Mouse (Mus musculus) hematopoietic stem cell, adult 5-6 weeks (primary cell): Measurements from ENCODE around the gene Axin1. TPM values are rescaled to one million over a fixed set of nuclear protein-coding genes. Genes with fewer than 3 reads are reported as not detected.

Source experiments
- ATAC-seq, 2 experiments: fragments of 125-278 bp in 1 of 2; replicated peaks in 1 of 2; 2 replicates each; pipeline ENCODE4 v1.8.0; 2016 to 2017; ENCODE audit warnings: inconsistent platforms in 2 of 2, mild to moderate bottlenecking in 2 of 2, moderate number of reproducible peaks in 2 of 2, low read depth in 1 of 2, moderate TSS enrichment in 1 of 2; ENCODE audit not compliant: low FRiP score in 2 of 2, poor library complexity in 2 of 2, severe bottlenecking in 2 of 2, insufficient read depth in 1 of 2, low TSS enrichment in 1 of 2
- total RNA-seq: library from RNA; stranded (forward); fragments of 172-1452, 232-1000 nt; gene quantifications from 2 replicates; pipeline ENCODE4 v1.2.3, GENCODE M21; 2017

The Axin1 gene
- total RNA-seq, 1 experiment from 2014 or later: 358 TPM

- no peak for ATAC-seq
Observed at GRCm38 (mm10) chr17:26207686-26208085, 69.2 kb downstream of the Axin1 start, which contains the start of gene Arhgdig. Gene Arhgdig (minus strand): TSS chr17:26207786.

GRCm38 (mm10) chr17:26212241-26212640 lies 73.8 kb downstream of the Axin1 start:
- ATAC-seq: no peak

GRCm38 (mm10) chr17:26212681-26213080 lies 74.2 kb downstream of the Axin1 start:
- ATAC-seq: no peak

- ATAC-seq: no peak
Observed at GRCm38 (mm10) chr17:26221508-26221907, 83.0 kb downstream of the Axin1 start.

GRCm38 (mm10) chr17:26225150-26225549 lies 86.7 kb downstream of the Axin1 start:
- ATAC-seq: no peak

- ATAC-seq: no peak
Observed at GRCm38 (mm10) chr17:26229776-26230175, 91.3 kb downstream of the Axin1 start.

GRCm38 (mm10) chr17:26231156-26231555 lies 92.7 kb downstream of the Axin1 start:
- no peak for ATAC-seq

- no peak for ATAC-seq
Observed at GRCm38 (mm10) chr17:26232863-26233262, 94.4 kb downstream of the Axin1 start.

- no peak for ATAC-seq
Observed at GRCm38 (mm10) chr17:26234386-26234785, 95.9 kb downstream of the Axin1 start.

- ATAC-seq: peak; percentile 48 to 65; a peak in 2 of 4 replicates
Observed at GRCm38 (mm10) chr17:26235077-26235815, 96.8 kb downstream of the Axin1 start.

GRCm38 (mm10) chr17:26237667-26238066 lies 99.2 kb downstream of the Axin1 start:
- no peak; a peak in 1 of 4 replicates for ATAC-seq

- ATAC-seq: no peak
Observed at GRCm38 (mm10) chr17:26239551-26239950, 101.1 kb downstream of the Axin1 start.

GRCm38 (mm10) chr17:26240120-26240790 lies 101.8 kb downstream of the Axin1 start:
- no peak for ATAC-seq

- ATAC-seq: no peak
Observed at GRCm38 (mm10) chr17:26240990-26241389, 102.5 kb downstream of the Axin1 start.

- ATAC-seq: peak; percentile 61 to 76
Observed at GRCm38 (mm10) chr17:26243471-26244100, 105.1 kb downstream of the Axin1 start.

- ATAC-seq: peak; percentile 92 to 96
Observed at GRCm38 (mm10) chr17:26244101-26244841, 105.8 kb downstream of the Axin1 start, which contains the start of gene Fam234a. Gene Fam234a (minus strand): TSS chr17:26244242.
